Mouse (Mus musculus) MEL (cell line): ENCODE measurements at regions not wholly inside any gene's neighbourhood (a gene's known extent, or its start where the extent isn't known, plus 50 kb on each side); places are given as distances from the start of the nearest gene placed in this dataset.

ENCODE experiments used
- DNase-seq: peaks from one replicate; pipeline ENCODE4 v3.0.0; 2011; ENCODE audit warnings: low read depth, low spot score
- H3K27ac ChIP-seq: 2 replicates; pipeline ENCODE4 v1.5.1; 2012; ENCODE audit warnings: low read depth, mild to moderate bottlenecking, control low read depth, low read length, moderate library complexity; ENCODE audit not compliant: control insufficient read depth
- H3K27me3 ChIP-seq, 2 experiments: fragments of 150-350 bp in 1 of 2; sonication (generic) in 1 of 2; 2 replicates each; pipeline ENCODE4 v1.6.1; 2012; ENCODE audit warnings: low read length in 2 of 2, mild to moderate bottlenecking in 2 of 2, improper control_type of control experiment in 1 of 2, moderate library complexity in 1 of 2; ENCODE audit not compliant: insufficient read depth in 2 of 2, control insufficient read depth in 1 of 2
- H3K36me3 ChIP-seq, 2 experiments: 2 replicates each; pipeline ENCODE4 v1.6.1; 2012 to 2014; ENCODE audit warnings: low read length in 2 of 2, improper control_type of control experiment in 1 of 2, inconsistent platforms in 1 of 2, mild to moderate bottlenecking in 1 of 2; ENCODE audit not compliant: insufficient read depth in 2 of 2, control insufficient read depth in 1 of 2
- H3K4me1 ChIP-seq, 2 experiments: fragments of 150-350 bp in 1 of 2; sonication (generic) in 1 of 2; 2 replicates each; pipeline ENCODE4 v1.6.1; 2012; ENCODE audit warnings: low read length in 2 of 2, improper control_type of control experiment in 1 of 2, mild to moderate bottlenecking in 1 of 2; ENCODE audit not compliant: insufficient read depth in 2 of 2, control insufficient read depth in 1 of 2
- H3K4me3 ChIP-seq, 2 experiments: fragments of 150-350 bp in 1 of 2; sonication (generic) in 1 of 2; 2 replicates each; pipeline ENCODE4 v1.5.1; 2012; ENCODE audit warnings: low read depth in 2 of 2, low read length in 2 of 2, mild to moderate bottlenecking in 2 of 2, moderate library complexity in 2 of 2, control low read depth in 1 of 2, improper control_type of control experiment in 1 of 2; ENCODE audit not compliant: control insufficient read depth in 1 of 2, insufficient read depth in 1 of 2
- H3K79me2 ChIP-seq: 2 replicates; pipeline ENCODE4 v1.6.1; 2012; ENCODE audit warnings: mild to moderate bottlenecking, low read length, moderate library complexity; ENCODE audit not compliant: control insufficient read depth, poor library complexity, insufficient read depth
- H3K9ac ChIP-seq: 2 replicates; pipeline ENCODE4 v1.6.1; 2012; ENCODE audit warnings: low read depth, mild to moderate bottlenecking, control low read depth, low read length, moderate library complexity; ENCODE audit not compliant: control insufficient read depth, poor library complexity, severe bottlenecking
- H3K9me3 ChIP-seq: fragments of 150-350 bp; sonication (generic); replicated peaks from 2 replicates; pipeline ENCODE4 v1.6.1; 2012; ENCODE audit warnings: mild to moderate bottlenecking, low read length, improper control_type of control experiment, moderate library complexity; ENCODE audit not compliant: insufficient read depth
- BHLHE40 ChIP-seq: IDR thresholded peaks from 2 replicates; pipeline ENCODE4 v1.6.1; 2012; ENCODE audit warnings: low read depth, mild to moderate bottlenecking, inconsistent platforms, low read length, improper control_type of control experiment, borderline replicate concordance
- CHD2 ChIP-seq: IDR thresholded peaks from 2 replicates; pipeline ENCODE4 v1.6.1; 2011; ENCODE audit warnings: low read length, improper control_type of control experiment
- CTCF ChIP-seq, 3 experiments: IDR thresholded peaks in 2 of 3; conservative IDR thresholded peaks in 1 of 3; 2 replicates each; pipeline ENCODE4 v1.5.1; 2011 to 2012; ENCODE audit warnings: low read length in 3 of 3, low read depth in 2 of 3, mild to moderate bottlenecking in 2 of 3, improper control_type of control experiment in 1 of 3, inconsistent platforms in 1 of 3, mixed read lengths in 1 of 3, moderate library complexity in 1 of 3; ENCODE audit not compliant: control insufficient read depth in 1 of 3, insufficient read depth in 1 of 3, poor library complexity in 1 of 3, severe bottlenecking in 1 of 3
- ELF1 ChIP-seq: IDR thresholded peaks from 2 replicates; pipeline ENCODE4 v1.6.1; 2014; ENCODE audit warnings: low read depth, mild to moderate bottlenecking, inconsistent platforms, low read length, improper control_type of control experiment, moderate library complexity
- GABPA ChIP-seq: IDR thresholded peaks from 2 replicates; pipeline ENCODE4 v1.6.1; 2012; ENCODE audit warnings: low read depth, mild to moderate bottlenecking, inconsistent platforms, low read length, improper control_type of control experiment, moderate library complexity
- GATA1 ChIP-seq: IDR thresholded peaks from 2 replicates; pipeline ENCODE4 v1.6.1; 2011; ENCODE audit warnings: low read depth, low read length, improper control_type of control experiment
- JUND ChIP-seq: IDR thresholded peaks from 2 replicates; pipeline ENCODE4 v1.6.1; 2011; ENCODE audit warnings: low read depth, mild to moderate bottlenecking, improper control_type of control experiment, low read length
- MAFK ChIP-seq: IDR thresholded peaks from 2 replicates; pipeline ENCODE4 v1.6.1; 2011; ENCODE audit warnings: low read depth, mild to moderate bottlenecking, low read length, improper control_type of control experiment, borderline replicate concordance
- MAX ChIP-seq: IDR thresholded peaks from 2 replicates; pipeline ENCODE4 v1.6.1; 2011; ENCODE audit warnings: low read length, improper control_type of control experiment
- MAZ ChIP-seq: IDR thresholded peaks from 2 replicates; pipeline ENCODE4 v1.6.1; 2012; ENCODE audit warnings: low read depth, mild to moderate bottlenecking, inconsistent platforms, low read length, improper control_type of control experiment
- MXI1 ChIP-seq: IDR thresholded peaks from 2 replicates; pipeline ENCODE4 v1.6.1; 2011; ENCODE audit warnings: mild to moderate bottlenecking, low read depth, low read length, improper control_type of control experiment
- NELFE ChIP-seq: IDR thresholded peaks from 2 replicates; pipeline ENCODE4 v1.6.1; 2011; ENCODE audit warnings: low read depth, low read length, improper control_type of control experiment
- SIN3A ChIP-seq: IDR thresholded peaks from 2 replicates; pipeline ENCODE4 v1.6.1; 2012; ENCODE audit warnings: low read length, improper control_type of control experiment, inconsistent platforms
- ZMIZ1 ChIP-seq: IDR thresholded peaks from 2 replicates; pipeline ENCODE4 v1.6.1; 2012; ENCODE audit warnings: low read depth, mild to moderate bottlenecking, inconsistent platforms, low read length, improper control_type of control experiment, moderate library complexity

DNA sequence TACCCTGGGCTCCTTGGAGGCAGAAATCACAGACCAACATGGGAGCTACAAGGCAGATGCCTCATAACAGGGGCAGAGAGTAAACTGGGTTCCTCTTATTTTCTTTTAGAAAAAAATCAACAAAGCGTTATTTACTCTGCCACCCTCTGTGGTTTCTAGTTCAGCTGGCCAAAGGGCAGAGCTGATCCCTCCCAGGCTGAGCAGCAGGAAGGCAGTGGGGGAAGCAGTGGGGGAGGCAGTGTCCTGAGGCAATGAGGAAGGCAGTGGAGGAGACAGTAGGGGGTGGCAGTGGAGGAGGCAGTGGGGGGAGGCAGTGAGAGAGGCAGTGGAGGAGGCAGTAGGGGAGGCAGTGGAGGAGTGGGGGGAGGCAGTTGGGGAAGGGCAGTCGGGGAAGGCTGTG, 51.1 kb upstream of the Hes1 start:
- no peaks in the 10 kb centered on the region for H3K9me3 ChIP-seq
- no peak for DNase-seq
- H3K79me2 ChIP-seq: no peaks in the 10 kb centered on the region; the same call in 1 of the 2 replicates
- H3K27me3 ChIP-seq: peaks cover 2 to 21% of the 10 kb centered on the region in 2 experiments; a peak in 3 of 4 replicates
- H3K9ac ChIP-seq: no peak overlapping the region
- no peaks in the 10 kb centered on the region for H3K4me1 ChIP-seq
- H3K36me3 ChIP-seq: no peaks in the 10 kb centered on the region
- H3K27ac ChIP-seq: no peak overlapping the region
- no peak for TF ChIP-seq JUND
- no peak for TF ChIP-seq MAZ
- TF ChIP-seq SIN3A: no peak
- no peak for TF ChIP-seq MAFK
- no peak for TF ChIP-seq ZMIZ1
- no peak for TF ChIP-seq BHLHE40
- H3K4me3 ChIP-seq: no peak overlapping the region

DNA sequence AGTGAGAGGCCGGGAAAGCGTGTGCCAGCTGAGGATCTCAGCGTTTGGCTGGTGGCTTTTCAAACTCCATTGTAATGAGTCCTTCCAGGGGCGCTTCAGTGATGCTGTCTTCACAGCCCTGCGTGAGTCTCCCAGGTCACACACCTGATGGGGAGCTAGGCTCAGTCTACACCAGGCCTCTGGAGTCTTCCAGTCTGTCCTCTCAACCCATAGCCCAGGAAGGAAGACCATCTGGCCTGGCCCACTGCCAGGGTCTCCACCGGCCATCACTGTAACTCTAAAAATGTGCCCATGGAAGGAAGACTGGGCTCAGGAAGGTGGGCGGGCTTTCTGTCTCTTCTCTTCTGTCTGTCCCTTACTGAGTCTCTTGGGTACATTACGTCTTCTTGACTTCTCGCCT, 50.2 kb upstream of the Hes1 start:
- no peaks in the 10 kb centered on the region; the same call in 1 of the 2 replicates for H3K79me2 ChIP-seq
- no peak for DNase-seq
- no peaks in the 10 kb centered on the region for H3K9me3 ChIP-seq
- no peak overlapping the region for H3K27ac ChIP-seq
- no peak overlapping the region for H3K9ac ChIP-seq
- H3K4me1 ChIP-seq: no peaks in the 10 kb centered on the region
- H3K27me3 ChIP-seq: peaks cover 2 to 13% of the 10 kb centered on the region in 2 experiments; a peak in 3 of 4 replicates
- H3K4me3 ChIP-seq: no peak overlapping the region
- TF ChIP-seq GATA1: no peak
- TF ChIP-seq GABPA: no peak
- TF ChIP-seq NELFE: no peak
- no peak for TF ChIP-seq SIN3A
- TF ChIP-seq ELF1: no peak
- no peak for TF ChIP-seq CTCF (IDR thresholded peaks at IDR 0.05 in 2 of 3, conservative IDR thresholded peaks at IDR 0.05 in 1 of 3; ENCODE audit: control insufficient read depth in 1 of 3, insufficient read depth in 1 of 3, low read depth in 2 of 3, low read length in 3 of 3, poor library complexity in 1 of 3, severe bottlenecking in 1 of 3)
- no peak for TF ChIP-seq ZMIZ1
- TF ChIP-seq MAX: no peak
- TF ChIP-seq MXI1: no peak
- no peak for TF ChIP-seq CHD2
- H3K36me3 ChIP-seq: no peaks in the 10 kb centered on the region
